Mouse (Mus musculus) myocyte (in vitro differentiated cells): ENCODE results near the gene 9930021J03Rik. TPM values are rescaled to one million over a fixed set of nuclear protein-coding genes. Genes with fewer than 3 reads are reported as not detected.

Source experiments
- H3K27me3 ChIP-seq: one replicate; pipeline ENCODE4 v1.6.1; 2011; ENCODE audit not compliant: control insufficient read depth, insufficient read depth, insufficient read length
- H3K36me3 ChIP-seq: one replicate; pipeline ENCODE4 v1.6.1; 2011; ENCODE audit not compliant: control insufficient read depth, insufficient read depth
- H3K4me2 ChIP-seq: one replicate; pipeline ENCODE4 v1.6.1; 2011; ENCODE audit warnings: low read depth, control low read depth
- H3K4me3 ChIP-seq: one replicate; pipeline ENCODE4 v1.5.1; 2011; ENCODE audit warnings: mild to moderate bottlenecking, control low read depth, moderate library complexity
- H3K79me2 ChIP-seq: one replicate; pipeline ENCODE4 v1.6.1; 2011; ENCODE audit not compliant: control insufficient read depth, insufficient read depth
- H3ac ChIP-seq: one replicate; pipeline ENCODE4 v1.6.1; 2011; ENCODE audit not compliant: control insufficient read depth, insufficient read length
- CEBPB ChIP-seq: IDR thresholded peaks from 2 replicates; pipeline ENCODE4 v1.6.1; 2011; ENCODE audit warnings: mild to moderate bottlenecking, moderate library complexity; ENCODE audit not compliant: poor library complexity, insufficient read depth, severe bottlenecking
- E2F4 ChIP-seq: IDR thresholded peaks from one replicate; pipeline ENCODE4 v1.6.1; 2011; ENCODE audit warnings: mild to moderate bottlenecking, control low read depth, moderate library complexity; ENCODE audit not compliant: insufficient read depth
- MAX ChIP-seq: IDR thresholded peaks from one replicate; pipeline ENCODE4 v1.6.1; 2011; ENCODE audit warnings: low read depth, mild to moderate bottlenecking, control low read depth
- MYOD1 ChIP-seq, 3 experiments: IDR thresholded peaks; one replicate each; pipeline ENCODE4 v1.6.1; 2011; ENCODE audit warnings: control low read depth in 2 of 3, low read depth in 2 of 3, mild to moderate bottlenecking in 2 of 3, moderate library complexity in 1 of 3; ENCODE audit not compliant: insufficient read length in 2 of 3, control insufficient read depth in 1 of 3
- MYOG ChIP-seq, 3 experiments: IDR thresholded peaks; one replicate each; pipeline ENCODE4 v1.6.1; 2011; ENCODE audit warnings: control low read depth in 2 of 3, low read depth in 2 of 3, mild to moderate bottlenecking in 2 of 3; ENCODE audit not compliant: insufficient read length in 2 of 3, control insufficient read depth in 1 of 3, insufficient read depth in 1 of 3
- POLR2A ChIP-seq: IDR thresholded peaks from one replicate; pipeline ENCODE4 v1.6.1; 2011; ENCODE audit warnings: low read depth, mild to moderate bottlenecking, control low read depth, moderate library complexity; ENCODE audit not compliant: insufficient read length
- POLR2AphosphoS2 ChIP-seq: IDR thresholded peaks from one replicate; pipeline ENCODE4 v1.6.1; 2011; ENCODE audit warnings: low read depth, control low read depth; ENCODE audit not compliant: insufficient read length
- REST ChIP-seq: IDR thresholded peaks from one replicate; pipeline ENCODE4 v1.6.1; 2011; ENCODE audit warnings: mild to moderate bottlenecking, control low read depth, moderate library complexity; ENCODE audit not compliant: insufficient read depth, insufficient read length
- SRF ChIP-seq: IDR thresholded peaks from one replicate; pipeline ENCODE4 v1.6.1; 2011; ENCODE audit warnings: low read depth; ENCODE audit not compliant: control insufficient read depth, insufficient read length
- TCF12 ChIP-seq: IDR thresholded peaks from one replicate; pipeline ENCODE4 v1.6.1; 2011; ENCODE audit warnings: mild to moderate bottlenecking, control low read depth; ENCODE audit not compliant: poor library complexity, insufficient read depth, severe bottlenecking
- TCF3 ChIP-seq: IDR thresholded peaks from one replicate; pipeline ENCODE4 v1.6.1; 2011; ENCODE audit warnings: low read depth, control low read depth; ENCODE audit not compliant: insufficient read length
- USF1 ChIP-seq: IDR thresholded peaks from one replicate; pipeline ENCODE4 v1.6.1; 2011; ENCODE audit warnings: low read depth, mild to moderate bottlenecking, control low read depth, moderate library complexity
- polyA plus RNA-seq: library from polyadenylated mRNA; unstranded; fragments of >200 nt; fragmentation: generic; extraction: Trizol; gene quantifications from one replicate; pipeline ENCODE4 v1.2.1, GENCODE M21; 2012; ENCODE audit warnings: missing spikeins

The 9930021J03Rik gene
- polyA plus RNA-seq, 1 experiment = 3.1 TPM

DNA sequence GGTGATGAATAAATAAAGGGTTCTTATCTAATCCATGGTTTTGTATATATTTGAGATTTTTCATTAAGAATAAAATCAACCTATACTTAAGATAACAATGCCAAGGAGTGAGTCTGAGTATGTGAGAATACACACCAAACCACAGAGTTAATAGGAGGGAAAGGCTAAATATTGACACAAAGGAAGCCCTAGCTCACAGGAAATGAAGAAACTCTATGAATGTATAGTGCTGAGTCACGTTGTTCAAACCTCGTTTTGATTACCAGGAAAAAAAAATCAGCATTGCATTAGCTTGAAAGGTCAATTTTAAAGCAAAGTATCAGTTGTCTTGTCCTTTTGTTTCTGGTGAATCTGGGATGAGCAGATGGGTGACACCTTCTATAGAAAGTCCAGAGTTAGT lies 19.2 kb upstream of the 9930021J03Rik start:
- TF ChIP-seq MYOG (IDR thresholded peaks at IDR 0.05; ENCODE audit: control insufficient read depth in 1 of 3, insufficient read depth in 1 of 3, insufficient read length in 2 of 3, low read depth in 2 of 3) (no peak), USF1 (no peak), TCF12 (no peak), POLR2A (no peak), E2F4 (no peak), REST (no peak), CEBPB (no peak), SRF (no peak), POLR2AphosphoS2 (no peak), MYOD1 (IDR thresholded peaks at IDR 0.05; ENCODE audit: control insufficient read depth in 1 of 3, insufficient read length in 2 of 3, low read depth in 2 of 3) (no peak), TCF3 (no peak), MAX (no peak)
- no peaks in the 10 kb centered on the region for H3K27me3 ChIP-seq

DNA sequence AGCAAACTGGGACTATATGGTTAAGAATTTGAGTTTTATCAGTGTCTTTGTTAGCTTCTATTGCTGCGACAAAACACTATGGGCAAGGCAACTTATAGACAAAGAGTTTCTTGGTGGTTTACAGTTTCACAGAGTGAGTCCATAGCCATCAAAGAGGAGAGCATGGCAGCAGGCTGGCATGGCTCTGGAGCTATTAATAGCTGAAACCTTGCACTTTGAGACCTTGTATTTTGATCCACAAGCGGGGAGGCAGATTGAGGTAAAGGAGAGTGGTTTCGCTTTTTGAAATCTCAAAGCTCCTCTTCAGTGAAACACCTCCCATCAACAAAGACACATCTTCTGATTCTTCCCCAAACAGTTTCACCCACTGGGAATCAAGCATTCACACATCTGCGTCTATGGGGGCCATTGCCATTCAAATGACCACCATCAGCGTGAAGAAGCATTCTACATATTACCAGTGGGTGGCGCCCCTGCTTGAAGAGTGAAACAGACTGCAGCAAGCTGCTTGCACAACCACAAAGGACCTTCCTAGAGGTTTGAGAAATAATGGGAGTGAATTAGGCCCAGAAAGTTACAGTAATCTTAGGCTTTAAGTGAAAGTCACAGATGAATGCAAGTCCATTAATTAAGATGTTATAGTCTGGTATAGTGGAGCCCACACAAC lies 18.4 kb upstream of the 9930021J03Rik start:
- H3ac ChIP-seq = no peak overlapping the region
- H3K4me2 ChIP-seq = no peak overlapping the region
- TF ChIP-seq CEBPB = peak; percentile 75
- TF ChIP-seq TCF12 = no peak
- no peaks in the 10 kb centered on the region for H3K27me3 ChIP-seq
- H3K4me3 ChIP-seq = no peak overlapping the region
- H3K79me2 ChIP-seq = no peaks in the 10 kb centered on the region
- H3K36me3 ChIP-seq = no peaks in the 10 kb centered on the region

More for the DNA sequence above, 19.2 kb upstream of the 9930021J03Rik start:
- Histone ChIP-seq H3K79me2 (no peaks in the 10 kb centered on the region), H3K4me3 (no peak overlapping the region), H3K36me3 (no peaks in the 10 kb centered on the region), H3ac (no peak overlapping the region), H3K4me2 (no peak overlapping the region)

DNA sequence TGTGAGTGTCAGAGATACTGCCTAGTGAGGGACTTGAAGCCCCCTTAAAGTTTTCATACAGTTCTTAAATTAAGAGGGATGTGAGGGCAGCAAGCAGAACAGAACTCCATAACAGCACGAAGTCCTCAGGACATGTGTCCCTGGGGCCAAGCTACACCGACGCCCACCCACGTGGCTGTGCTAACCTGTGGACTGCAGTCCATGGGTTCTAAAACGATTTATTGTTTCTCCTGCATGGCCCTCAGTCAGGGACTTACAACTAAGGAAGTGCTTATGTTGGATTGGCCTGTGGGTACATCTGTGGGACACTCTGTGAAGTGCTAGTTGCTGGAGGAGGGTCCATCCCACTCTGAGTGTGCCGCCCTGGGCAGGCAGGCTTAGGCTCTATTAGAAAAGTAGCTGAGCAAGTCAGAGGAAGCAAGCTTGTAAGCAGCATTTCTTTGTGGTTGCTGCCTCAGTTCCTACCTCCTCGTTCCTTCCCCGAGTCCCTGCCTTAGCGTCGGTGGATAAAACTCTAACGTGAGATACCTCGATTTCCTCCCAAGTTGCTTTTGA lies 17.7 kb upstream of the 9930021J03Rik start:
- Histone ChIP-seq H3K36me3 (no peaks in the 10 kb centered on the region), H3ac (no peak overlapping the region), H3K4me3 (no peak overlapping the region), H3K27me3 (no peaks in the 10 kb centered on the region), H3K4me2 (no peak overlapping the region), H3K79me2 (no peaks in the 10 kb centered on the region)
- TF ChIP-seq E2F4 (no peak), REST (no peak), CEBPB (no peak), USF1 (no peak), SRF (no peak), MAX (no peak), POLR2A (no peak), MYOG (IDR thresholded peaks at IDR 0.05; ENCODE audit: control insufficient read depth in 1 of 3, insufficient read depth in 1 of 3, insufficient read length in 2 of 3, low read depth in 2 of 3) (no peak)

DNA sequence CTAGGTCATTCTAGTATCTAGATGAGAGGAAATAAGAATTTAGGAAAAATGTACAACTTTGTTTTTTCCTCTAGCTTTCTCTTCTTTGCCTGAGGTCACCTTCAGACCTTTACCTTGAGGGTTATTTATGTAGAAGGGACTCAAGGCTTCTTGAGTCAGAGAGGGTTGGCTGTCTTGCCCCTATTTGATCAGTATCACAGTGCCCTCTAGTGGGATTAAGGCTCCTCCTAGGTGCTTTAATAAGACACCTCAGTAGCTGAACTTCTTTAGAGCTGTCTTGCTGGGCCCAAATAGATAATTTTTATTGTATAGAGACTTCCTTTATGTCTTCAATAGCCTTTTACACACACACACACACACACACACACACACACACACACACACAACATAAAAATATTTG lies 15.2 kb upstream of the 9930021J03Rik start:
- H3K36me3 ChIP-seq = no peaks in the 10 kb centered on the region
- no peak overlapping the region for H3K4me3 ChIP-seq
- no peaks in the 10 kb centered on the region for H3K27me3 ChIP-seq
- no peak overlapping the region for H3K4me2 ChIP-seq
- no peak for TF ChIP-seq SRF
- no peak for TF ChIP-seq MYOG (IDR thresholded peaks at IDR 0.05; ENCODE audit: control insufficient read depth in 1 of 3, insufficient read depth in 1 of 3, insufficient read length in 2 of 3, low read depth in 2 of 3)
- no peak for TF ChIP-seq MAX
- no peak for TF ChIP-seq REST
- TF ChIP-seq TCF3 = no peak
- no peak for TF ChIP-seq USF1
- TF ChIP-seq CEBPB = no peak
- TF ChIP-seq MYOD1 (IDR thresholded peaks at IDR 0.05; ENCODE audit: control insufficient read depth in 1 of 3, insufficient read length in 2 of 3, low read depth in 2 of 3) = no peak
- no peaks in the 10 kb centered on the region for H3K79me2 ChIP-seq
- no peak overlapping the region for H3ac ChIP-seq

DNA sequence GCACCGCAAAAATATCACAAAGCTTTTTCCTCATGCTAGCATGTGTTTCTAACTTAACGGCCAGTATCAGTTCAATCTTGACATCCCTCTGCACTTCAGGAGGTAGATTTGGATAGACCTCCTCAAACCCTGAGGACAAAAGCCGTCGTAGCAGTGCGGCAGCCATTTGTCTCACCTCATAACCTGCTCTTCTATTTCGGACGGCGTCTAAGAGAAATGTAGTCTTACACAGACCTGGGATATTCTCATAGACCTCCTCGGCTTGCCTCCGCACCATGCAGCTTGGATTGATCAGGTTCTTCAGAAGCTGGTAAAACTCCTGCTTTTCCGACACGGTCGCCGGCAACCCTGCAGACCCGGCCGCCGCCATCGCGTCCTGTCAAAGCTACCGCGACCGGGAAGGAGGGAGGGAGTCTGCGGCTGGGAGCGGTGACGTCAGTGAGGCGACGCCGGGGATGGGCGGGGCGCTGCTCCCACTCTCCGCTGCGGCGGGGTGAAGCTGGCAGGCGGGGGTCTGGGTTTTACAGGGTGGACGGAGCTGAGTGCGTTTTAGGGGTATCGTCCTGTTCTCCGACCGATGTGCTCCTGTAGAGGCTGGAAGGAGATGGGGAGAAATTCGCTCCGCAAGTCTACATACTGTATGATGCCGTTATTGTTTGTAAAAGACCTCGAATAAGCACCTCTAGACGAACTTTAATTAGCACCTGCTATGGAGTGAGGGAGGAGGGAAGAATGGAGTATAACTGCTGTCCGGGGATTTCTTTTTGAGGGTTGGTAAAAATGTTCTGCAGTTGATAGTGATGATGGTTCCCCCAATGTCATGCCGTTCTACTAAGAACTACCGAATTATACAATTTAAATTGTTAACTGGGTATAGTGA lies 7.0 kb upstream of the 9930021J03Rik start, which contains the start of gene Ranbp6:
Gene Ranbp6 (minus strand): TSS at position 394 of the 880 bp plus-strand sequence.
- Histone ChIP-seq H3K27me3 (no peaks in the 10 kb centered on the region), H3K4me2 (peak within 1 kb of the TSS; percentile 93), H3K4me3 (peak within 1 kb of the TSS; percentile 81), H3ac (peak within 1 kb of the TSS; percentile 22), H3K79me2 (peaks cover 2% of the 10 kb centered on the region), H3K36me3 (peaks cover 7% of the 10 kb centered on the region)
- TF ChIP-seq E2F4 (peak; percentile 47), CEBPB (no peak), USF1 (no peak), MYOD1 (IDR thresholded peaks at IDR 0.05; ENCODE audit: control insufficient read depth in 1 of 3, insufficient read length in 2 of 3, low read depth in 2 of 3) (peak in 1 of 3 experiments; percentile 32), POLR2A (peak; percentile 94), TCF3 (no peak), MAX (no peak), REST (no peak), POLR2AphosphoS2 (no peak), SRF (peak; percentile 70), TCF12 (no peak)
